Mouse (Mus musculus): ENCODE measurements around the gene Olfr772.
"Not testable (repeated sequence)": the region's sequence is repeated elsewhere in the genome, so short reads cannot be mapped to it uniquely, and the experiment has no call there.

The Olfr772 gene

GRCm38 (mm10) chr10:129177821-129178220 lies at the start of gene Olfr772:
Olfr772 (minus strand) TSS chr10:129177921.
- DNase-seq (ENCODE audit: low spot score), result not testable (repeated sequence)

GRCm38 (mm10) chr10:129187319-129187718 lies 9.6 kb upstream of the Olfr772 start, which contains the start of gene Olfr773:
Olfr773 (minus strand) TSS chr10:129187419.
- not testable (repeated sequence) for DNase-seq (ENCODE audit: low spot score)

GRCm38 (mm10) chr10:129164651-129165050 lies 13.1 kb downstream of the Olfr772 start, which contains the start of gene Olfr771:
Olfr771 (minus strand) TSS chr10:129164751.
- no peak for DNase-seq (ENCODE audit: low spot score)

- DNase-seq (ENCODE audit: low spot score), result no peak
Measured at GRCm38 (mm10) chr10:129138898-129139297, 38.8 kb downstream of the Olfr772 start, which contains the start of gene Olfr770. Olfr770 (minus strand) TSS chr10:129138998.

Measured in MN1 (cell line).